In genomic region chr1:74227317-74227716, GRCm38 (mm10) we compare ENCODE assay signal across 9 mouse cellular contexts. TPM values are rescaled to one million over a fixed set of nuclear protein-coding genes. Genes with fewer than 3 reads are reported as not detected.
DNase-seq lines count a peak whose midpoint lies in the region; ATAC-seq and TF ChIP-seq lines count a peak whose summit lies in the region.
"Had no signal": no experiment of that assay in that cellular context is flagged by ENCODE, and none has a peak within 500 bp of the region (broad histone marks: within the 10 kb centered on the region; RNA-seq: fewer than 3 reads in every experiment).

No protein-coding gene starts in this region.

- H3K27me3 ChIP-seq in CH12.LX (replicated peaks), result no peaks in the 10 kb centered on the region
- no peaks in the 10 kb centered on the region for H3K27me3 ChIP-seq in thymus, adult 2 months (ENCODE audit: control insufficient read depth, insufficient read depth, low read length)
- H3K27me3 ChIP-seq in midbrain, embryonic 16.5 days (ENCODE audit: control insufficient read depth, insufficient read depth, low read depth, low read length), result no peaks in the 10 kb centered on the region
- H3K27me3 ChIP-seq in hindbrain, embryonic 14.5 days (ENCODE audit: control insufficient read depth, insufficient read depth, low read length), result no peaks in the 10 kb centered on the region

- intact Hi-C loops in heart, postnatal 14 days (cut with DNase I), result no loop called here

- TF ChIP-seq POLR2A in CH12.LX (IDR thresholded peaks at IDR 0.05; ENCODE audit: low read depth, low read length), result peak; percentile 29; the same call in 1 of the 2 replicates
- no peak for TF ChIP-seq POLR2A in thymus, adult 2 months (IDR thresholded peaks at IDR 0.05; ENCODE audit: control insufficient read depth, extremely low read depth, insufficient read depth, low read length, poor library complexity)

- 14% methylated on average over 7 of the region's 7 CpGs for WGBS in thymus, adult 2 months
- WGBS in midbrain, embryonic 16.5 days, result 80% methylated on average over 7 of the region's 7 CpGs
- WGBS in hindbrain, embryonic 14.5 days, result 84% methylated on average over 7 of the region's 7 CpGs

- no peak for TF ChIP-seq RAD21 in CH12.LX (IDR thresholded peaks at IDR 0.05; ENCODE audit: low read depth, low read length)

- peak; percentile 33; the same call in 1 of the 2 replicates for TF ChIP-seq EP300 in CH12.LX (IDR thresholded peaks at IDR 0.05; ENCODE audit: low read length)

- H3K4me2 ChIP-seq in CH12.LX (ENCODE audit: insufficient read depth, low read depth, poor library complexity, severe bottlenecking), result no peak overlapping the region
- no peak overlapping the region for H3K4me2 ChIP-seq in midbrain, embryonic 16.5 days (ENCODE audit: low read length)
- no peak overlapping the region for H3K4me2 ChIP-seq in hindbrain, embryonic 14.5 days (replicated peaks)

- no peaks in the 10 kb centered on the region for H3K79me2 ChIP-seq in CH12.LX (replicated peaks; ENCODE audit: control insufficient read depth, extremely low read depth, insufficient read depth, poor library complexity, severe bottlenecking)

- in situ Hi-C loops in CH12.LX (cut with MboI; ENCODE audit: low pct_ligation_motif_present, low pct_unique_long_range_greater_than_20kb, low sequenced_read_pairs), result no loop called here

- H3K36me3 ChIP-seq in CH12.LX (replicated peaks in 1 of 2; ENCODE audit: control insufficient read depth in 1 of 2, insufficient read depth in 1 of 2, low read length in 1 of 2), result no peaks in the 10 kb centered on the region
- no peaks in the 10 kb centered on the region for H3K36me3 ChIP-seq in thymus, adult 2 months (ENCODE audit: control insufficient read depth, insufficient read depth, low read length)
- no peaks in the 10 kb centered on the region for H3K36me3 ChIP-seq in midbrain, embryonic 16.5 days (ENCODE audit: control insufficient read depth, insufficient read depth, low read length)
- H3K36me3 ChIP-seq in hindbrain, embryonic 14.5 days (replicated peaks; ENCODE audit: control insufficient read depth, insufficient read depth), result no peaks in the 10 kb centered on the region

- H3K27ac ChIP-seq in CH12.LX (ENCODE audit: insufficient read depth, low read depth), result no peak overlapping the region
- no peak overlapping the region for H3K27ac ChIP-seq in thymus, adult 2 months (ENCODE audit: control insufficient read depth, insufficient read depth, low read length)
- no peak overlapping the region for H3K27ac ChIP-seq in midbrain, embryonic 16.5 days (ENCODE audit: low read length)
- no peak overlapping the region for H3K27ac ChIP-seq in hindbrain, embryonic 14.5 days

- peaks cover 5% of the 10 kb centered on the region for H3K9me3 ChIP-seq in CH12.LX (replicated peaks; ENCODE audit: low read length)
- H3K9me3 ChIP-seq in midbrain, embryonic 16.5 days (replicated peaks; ENCODE audit: control insufficient read depth, low read length, poor library complexity, severe bottlenecking), result no peaks in the 10 kb centered on the region
- no peaks in the 10 kb centered on the region for H3K9me3 ChIP-seq in hindbrain, embryonic 14.5 days (ENCODE audit: control insufficient read depth, low read length)

- dilution Hi-C loops in CH12.LX (cut with MboI; ENCODE audit: extremely low pct_ligation_motif_present, extremely low pct_unique_long_range_greater_than_20kb, low sequenced_read_pairs), result no loop called here

- ATAC-seq in midbrain, embryonic 16.5 days, result no peak
- ATAC-seq in hindbrain, embryonic 14.5 days (ENCODE audit: low FRiP score), result no peak

- H3K4me1 ChIP-seq in CH12.LX (ENCODE audit: control insufficient read depth in 1 of 2, insufficient read depth in 2 of 2), result peaks cover 0 to 10% of the 10 kb centered on the region in 2 experiments; a peak in 2 of 4 replicates
- H3K4me1 ChIP-seq in thymus, adult 2 months (replicated peaks; ENCODE audit: control insufficient read depth, insufficient read depth, low read length), result 0 out of 2 replicates have a peak, but pooled peaks cover 3% of the 10 kb centered on the region
- no peaks in the 10 kb centered on the region for H3K4me1 ChIP-seq in midbrain, embryonic 16.5 days (ENCODE audit: control insufficient read depth, insufficient read depth, low read length)
- no peaks in the 10 kb centered on the region for H3K4me1 ChIP-seq in hindbrain, embryonic 14.5 days (replicated peaks; ENCODE audit: control insufficient read depth, insufficient read depth, low read length)

- no peak overlapping the region for H3K4me3 ChIP-seq in CH12.LX (replicated peaks in 1 of 3; ENCODE audit: low read depth in 2 of 3, low read length in 2 of 3, poor library complexity in 1 of 3)
- H3K4me3 ChIP-seq in thymus, adult 2 months (ENCODE audit: control insufficient read depth, insufficient read depth, low read length), result no peak overlapping the region
- no peak overlapping the region for H3K4me3 ChIP-seq in midbrain, embryonic 16.5 days (ENCODE audit: low read depth, low read length)
- H3K4me3 ChIP-seq in hindbrain, embryonic 14.5 days (replicated peaks; ENCODE audit: low read length), result no peak overlapping the region
- H3K4me3 ChIP-seq: erythroblast, embryonic 14.5 days had no signal

- TF ChIP-seq CTCF in CH12.LX (conservative IDR thresholded peaks at IDR 0.05 in 1 of 2, IDR thresholded peaks at IDR 0.05 in 1 of 2; ENCODE audit: low read depth in 2 of 2, low read length in 2 of 2), result no peak
- no peak for TF ChIP-seq CTCF in thymus, adult 2 months (IDR thresholded peaks at IDR 0.05; ENCODE audit: borderline replicate concordance, control insufficient read depth, extremely low read depth, insufficient read depth, low read length, poor library complexity)

- H3K9ac ChIP-seq in CH12.LX (ENCODE audit: insufficient read depth, low read depth), result no peak overlapping the region
- no peak overlapping the region for H3K9ac ChIP-seq in midbrain, embryonic 16.5 days (ENCODE audit: low read depth, low read length)
- no peak overlapping the region for H3K9ac ChIP-seq in hindbrain, embryonic 14.5 days

- peak; percentile 31 for DNase-seq in adrenal gland, adult 2 months
- no peak for DNase-seq in adrenal gland, adult 8-10 months
- peak; percentile 83 for DNase-seq in CH12.LX (ENCODE audit: extremely low read depth)
- peak; percentile 40 to 44 for DNase-seq in heart, postnatal 14 days
- DNase-seq in lung, postnatal 14 days, result peak; percentile 43
- DNase-seq in thymus, adult 2 months, result peak; percentile 72
- DNase-seq in hindbrain, embryonic 14.5 days (ENCODE audit: low spot score), result no peak

RNA-seq across cellular contexts. Expression of gene Arpc2, which starts 8.6 kb away (rescaled TPM):
- 100 to 1,000 TPM; 180 to 191 TPM for total RNA-seq in adrenal gland, adult 2 months (2021)
- 108 and 124 TPM in 2 replicates for polyA plus RNA-seq in adrenal gland, adult 2 months (2012; rRNA removed)
- 100 to 1,000 TPM; 171 to 184 (median 181) TPM for total RNA-seq in adrenal gland, adult 8-10 months (2022)
- total RNA-seq in CH12.LX (2012; rRNA removed) (218 and 234 TPM in 2 replicates), CH12.LX (2014; rRNA removed) (455 and 462 TPM in 2 replicates)
- 504 and 522 TPM in 2 replicates for polyA plus RNA-seq in CH12.LX (2012; ENCODE audit: insufficient read length, low read depth)
- total RNA-seq in heart, postnatal 14 days (2021), result 100 to 1,000 TPM; 143 to 165 TPM
- polyA plus RNA-seq in thymus, adult 2 months (2012; rRNA removed), result 263 and 279 TPM in 2 replicates
- polyA plus RNA-seq in midbrain, embryonic 16.5 days (2015; fragmentation: Nextera tagmentation; extraction: Ambion mirVana), result 434 and 444 TPM in 2 replicates
- polyA plus RNA-seq in hindbrain, embryonic 14.5 days (2014; fragmentation: Nextera tagmentation; extraction: Ambion mirVana), result 324 and 329 TPM in 2 replicates

RNA-seq across cellular contexts. Expression of gene Cxcr1, which starts 32.9 kb away (rescaled TPM):
- not detected for total RNA-seq in adrenal gland, adult 2 months (2021)
- not detected in 2 replicates for polyA plus RNA-seq in adrenal gland, adult 2 months (2012; rRNA removed)
- under 1 TPM in 1 of 4 experiments, not detected in 3; 0.27 TPM for total RNA-seq in adrenal gland, adult 8-10 months (2022)
- total RNA-seq in CH12.LX (2012; rRNA removed) (not detected in 2 replicates), CH12.LX (2014; rRNA removed) (not detected in 2 replicates)
- not detected in 2 replicates for polyA plus RNA-seq in CH12.LX (2012; ENCODE audit: insufficient read length, low read depth)
- total RNA-seq in heart, postnatal 14 days (2021), result not detected
- polyA plus RNA-seq in thymus, adult 2 months (2012; rRNA removed), result not detected in 2 replicates
- not detected in 2 replicates for polyA plus RNA-seq in midbrain, embryonic 16.5 days (2015; fragmentation: Nextera tagmentation; extraction: Ambion mirVana)
- polyA plus RNA-seq in hindbrain, embryonic 14.5 days (2014; fragmentation: Nextera tagmentation; extraction: Ambion mirVana), result not detected in 2 replicates
- polyA plus RNA-seq: erythroblast, embryonic 14.5 days had no signal

RNA-seq across cellular contexts. Expression of gene Gpbar1, which starts 51.0 kb away (rescaled TPM):
- total RNA-seq in adrenal gland, adult 2 months (2021), result not detected
- polyA plus RNA-seq in adrenal gland, adult 2 months (2012; rRNA removed), result 0.43 TPM in 1 of 2 replicates, not detected in the other
- total RNA-seq in adrenal gland, adult 8-10 months (2022), result not detected
- total RNA-seq in CH12.LX (2012; rRNA removed) (0.21 TPM in 1 of 2 replicates, not detected in the other), CH12.LX (2014; rRNA removed) (not detected in 2 replicates)
- polyA plus RNA-seq in CH12.LX (2012; ENCODE audit: insufficient read length, low read depth), result not detected in 2 replicates
- total RNA-seq in heart, postnatal 14 days (2021), result not detected
- polyA plus RNA-seq in thymus, adult 2 months (2012; rRNA removed), result 0.40 and 1.3 TPM in 2 replicates
- 0.20 and 0.34 TPM in 2 replicates for polyA plus RNA-seq in midbrain, embryonic 16.5 days (2015; fragmentation: Nextera tagmentation; extraction: Ambion mirVana)
- 0.19 TPM in 1 of 2 replicates, not detected in the other for polyA plus RNA-seq in hindbrain, embryonic 14.5 days (2014; fragmentation: Nextera tagmentation; extraction: Ambion mirVana)
- polyA plus RNA-seq: erythroblast, embryonic 14.5 days had no signal

RNA-seq across cellular contexts. Expression of gene Aamp, which starts 57.2 kb away (rescaled TPM):
- total RNA-seq in adrenal gland, adult 2 months (2021), result 100 to 1,000 TPM; 144 to 177 TPM
- 180 and 188 TPM in 2 replicates for polyA plus RNA-seq in adrenal gland, adult 2 months (2012; rRNA removed)
- 100 to 1,000 TPM; 174 to 226 (median 192) TPM for total RNA-seq in adrenal gland, adult 8-10 months (2022)
- total RNA-seq in CH12.LX (2012; rRNA removed) (151 and 163 TPM in 2 replicates), CH12.LX (2014; rRNA removed) (103 and 108 TPM in 2 replicates)
- 172 and 193 TPM in 2 replicates for polyA plus RNA-seq in CH12.LX (2012; ENCODE audit: insufficient read length, low read depth)
- 10 to 100 TPM; 95.5 to 98.9 TPM for total RNA-seq in heart, postnatal 14 days (2021)
- polyA plus RNA-seq in thymus, adult 2 months (2012; rRNA removed), result 183 and 201 TPM in 2 replicates
- 205 and 212 TPM in 2 replicates for polyA plus RNA-seq in midbrain, embryonic 16.5 days (2015; fragmentation: Nextera tagmentation; extraction: Ambion mirVana)
- 188 and 201 TPM in 2 replicates for polyA plus RNA-seq in hindbrain, embryonic 14.5 days (2014; fragmentation: Nextera tagmentation; extraction: Ambion mirVana)

RNA-seq across cellular contexts. Expression of gene Pnkd, which starts 57.4 kb away (rescaled TPM):
- 10 to 100 TPM; 61.1 to 85.1 TPM for total RNA-seq in adrenal gland, adult 2 months (2021)
- polyA plus RNA-seq in adrenal gland, adult 2 months (2012; rRNA removed), result 92.9 and 106 TPM in 2 replicates
- 10 to 100 TPM; 68.1 to 76.1 (median 74.6) TPM for total RNA-seq in adrenal gland, adult 8-10 months (2022)
- 117 and 154 TPM in 2 replicates for total RNA-seq in CH12.LX (2012; rRNA removed)
- 42.7 and 45.5 TPM in 2 replicates for total RNA-seq in CH12.LX (2014; rRNA removed)
- polyA plus RNA-seq in CH12.LX (2012; ENCODE audit: insufficient read length, low read depth), result 263 and 318 TPM in 2 replicates
- total RNA-seq in heart, postnatal 14 days (2021), result 100 to 1,000 TPM; 190 to 191 TPM
- polyA plus RNA-seq in thymus, adult 2 months (2012; rRNA removed), result 41.1 and 50.1 TPM in 2 replicates
- 117 and 125 TPM in 2 replicates for polyA plus RNA-seq in midbrain, embryonic 16.5 days (2015; fragmentation: Nextera tagmentation; extraction: Ambion mirVana)
- 146 and 149 TPM in 2 replicates for polyA plus RNA-seq in hindbrain, embryonic 14.5 days (2014; fragmentation: Nextera tagmentation; extraction: Ambion mirVana)

Comparison
In these comparisons a context has a peak if more than half of its experiments do, and no peak if none do; other contexts are left out.
1. DNase-seq: peak in adrenal gland, adult 2 months (single experiment), CH12.LX (single experiment), heart, postnatal 14 days (2 of 2), lung, postnatal 14 days (single experiment) and thymus, adult 2 months (single experiment); none in adrenal gland, adult 8-10 months (single experiment) and hindbrain, embryonic 14.5 days (single experiment).